Mouse (Mus musculus): ENCODE data around the gene Acp7. TPM values are rescaled to one million over a fixed set of nuclear protein-coding genes. Genes with fewer than 3 reads are reported as not detected.
A peak's percentile ranks its signal among the peaks of the same experiment; 100 is the strongest.

The Acp7 gene
- polyA plus RNA-seq, 1 experiment from 2014 or later, result not detected

DNA sequence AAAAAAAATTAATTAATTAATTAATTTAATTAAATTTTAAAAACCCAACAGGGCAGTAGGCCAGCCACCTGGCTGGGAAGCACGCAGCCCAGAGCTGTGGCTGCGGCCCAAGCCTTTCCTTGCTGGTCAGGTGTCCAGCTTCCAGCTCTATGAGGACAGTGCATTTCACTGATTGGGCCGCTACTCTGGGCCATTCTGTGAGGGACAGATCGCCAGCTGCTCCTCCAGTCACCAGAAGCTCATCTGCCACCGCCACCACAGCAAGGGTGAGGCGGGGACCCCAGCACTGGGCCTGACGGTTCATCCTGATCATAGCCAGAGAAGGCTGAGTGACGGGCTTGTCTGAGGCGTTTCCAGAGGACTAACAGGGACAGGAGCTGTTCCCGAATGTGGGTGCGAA is 69.2 kb downstream of the Acp7 start:
- H3K9ac ChIP-seq (ENCODE audit: low read depth, low read length), result no peak overlapping the region
- peaks cover 42% of the 10 kb centered on the region for H3K36me3 ChIP-seq (ENCODE audit: control insufficient read depth, insufficient read depth)
- no peak overlapping the region for H3K4me3 ChIP-seq (ENCODE audit: low read depth, low read length)
- no peak overlapping the region for H3K27ac ChIP-seq (ENCODE audit: low read length)
- H3K9me3 ChIP-seq (replicated peaks; ENCODE audit: control insufficient read depth, low read length), result no peaks in the 10 kb centered on the region
- no peaks in the 10 kb centered on the region for H3K27me3 ChIP-seq (ENCODE audit: control insufficient read depth, insufficient read depth, low read depth, low read length)
- peaks cover 4% of the 10 kb centered on the region; the same call in 1 of the 2 replicates for H3K4me1 ChIP-seq (ENCODE audit: control insufficient read depth, low read depth, low read length)
- ATAC-seq (ENCODE audit: low read depth), result no peak
- H3K4me2 ChIP-seq (ENCODE audit: low read depth, low read length), result no peak overlapping the region
- 87% methylated on average over 11 of the region's 11 CpGs for WGBS (ENCODE audit: insufficient replicate concordance)

DNA sequence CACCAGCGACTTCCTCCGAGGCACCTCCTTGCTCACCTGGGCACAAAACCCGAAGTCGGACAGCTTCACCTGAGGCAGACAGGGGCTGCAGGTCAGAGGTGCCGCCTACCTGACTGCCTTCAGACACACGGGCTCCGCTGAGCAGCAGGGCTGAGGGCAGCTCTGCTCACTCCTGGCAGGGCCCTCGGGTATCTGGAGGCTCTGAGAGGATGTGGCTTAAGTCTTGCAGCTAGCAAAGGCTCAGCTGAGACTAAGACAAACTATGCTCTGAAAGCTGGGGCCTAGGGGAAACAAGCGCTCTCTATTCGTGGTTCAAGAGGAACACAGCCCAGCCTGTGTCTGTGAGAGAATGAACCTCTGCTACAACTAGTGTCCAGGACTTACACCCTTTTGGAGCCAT is 70.3 kb downstream of the Acp7 start:
- no peak overlapping the region for H3K9ac ChIP-seq (ENCODE audit: low read depth, low read length)
- no peak overlapping the region for H3K4me2 ChIP-seq (ENCODE audit: low read depth, low read length)
- no peak for ATAC-seq (ENCODE audit: low read depth)
- peaks cover 4% of the 10 kb centered on the region; the same call in 1 of the 2 replicates for H3K4me1 ChIP-seq (ENCODE audit: control insufficient read depth, low read depth, low read length)
- no peaks in the 10 kb centered on the region for H3K27me3 ChIP-seq (ENCODE audit: control insufficient read depth, insufficient read depth, low read depth, low read length)
- no peak overlapping the region for H3K27ac ChIP-seq (ENCODE audit: low read length)
- H3K9me3 ChIP-seq (replicated peaks; ENCODE audit: control insufficient read depth, low read length), result no peaks in the 10 kb centered on the region
- no peak overlapping the region for H3K4me3 ChIP-seq (ENCODE audit: low read depth, low read length)
- WGBS (ENCODE audit: insufficient replicate concordance), result 78% methylated on average over 10 of the region's 10 CpGs
- H3K36me3 ChIP-seq (ENCODE audit: control insufficient read depth, insufficient read depth), result peaks cover 33% of the 10 kb centered on the region

DNA sequence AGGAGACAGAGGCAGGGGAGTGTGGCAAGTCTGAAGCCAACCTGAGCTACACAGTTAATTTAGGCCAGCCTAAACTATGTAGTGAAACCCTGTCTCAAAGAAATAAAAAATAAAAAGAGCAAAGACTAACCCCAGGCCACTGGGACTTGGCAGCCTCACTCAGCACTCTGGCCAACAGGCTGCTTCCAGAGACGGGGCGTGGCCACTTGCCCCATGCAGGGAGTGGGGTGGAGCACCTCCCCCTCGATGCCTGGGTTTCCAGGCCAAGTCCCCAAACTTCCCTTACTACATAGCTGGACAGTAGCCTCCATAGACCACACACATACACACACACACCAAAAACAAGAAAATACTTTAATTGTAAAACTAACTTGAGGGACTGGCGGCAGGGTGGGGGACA is 72.6 kb downstream of the Acp7 start:
- H3K4me1 ChIP-seq (ENCODE audit: control insufficient read depth, low read depth, low read length), result peaks cover 4% of the 10 kb centered on the region; the same call in 1 of the 2 replicates
- ATAC-seq (ENCODE audit: low read depth), result no peak
- no peaks in the 10 kb centered on the region for H3K9me3 ChIP-seq (replicated peaks; ENCODE audit: control insufficient read depth, low read length)
- WGBS (ENCODE audit: insufficient replicate concordance), result 50% methylated on average over 4 of the region's 4 CpGs
- peaks cover 15% of the 10 kb centered on the region for H3K36me3 ChIP-seq (ENCODE audit: control insufficient read depth, insufficient read depth)
- H3K27me3 ChIP-seq (ENCODE audit: control insufficient read depth, insufficient read depth, low read depth, low read length), result no peaks in the 10 kb centered on the region
- no peak overlapping the region for H3K9ac ChIP-seq (ENCODE audit: low read depth, low read length)
- no peak overlapping the region for H3K27ac ChIP-seq (ENCODE audit: low read length)
- no peak overlapping the region for H3K4me2 ChIP-seq (ENCODE audit: low read depth, low read length)
- H3K4me3 ChIP-seq (ENCODE audit: low read depth, low read length), result no peak overlapping the region

DNA sequence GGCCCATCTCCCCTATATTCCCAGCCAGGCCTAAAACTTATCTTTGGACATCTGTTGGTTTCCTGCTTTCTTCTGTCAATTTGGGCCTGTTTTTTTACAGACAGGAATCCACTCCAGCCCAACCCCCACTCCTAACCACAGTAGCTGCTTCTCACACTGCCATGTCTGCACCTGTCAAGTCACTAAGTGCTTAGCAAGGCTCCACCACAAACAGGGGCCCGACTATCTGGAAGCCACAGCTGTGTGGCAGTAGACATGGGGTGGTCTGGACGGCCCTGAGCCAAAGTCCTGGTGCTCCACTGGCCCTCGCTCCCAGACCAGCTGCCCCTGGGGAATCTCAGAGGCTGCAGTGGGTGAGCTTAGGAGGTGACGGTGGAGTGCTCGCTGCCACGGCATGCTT is 73.4 kb downstream of the Acp7 start:
- H3K27ac ChIP-seq (ENCODE audit: low read length), result no peak overlapping the region
- H3K4me1 ChIP-seq (ENCODE audit: control insufficient read depth, low read depth, low read length), result peaks cover 4% of the 10 kb centered on the region; the same call in 1 of the 2 replicates
- H3K27me3 ChIP-seq (ENCODE audit: control insufficient read depth, insufficient read depth, low read depth, low read length), result no peaks in the 10 kb centered on the region
- H3K4me3 ChIP-seq (ENCODE audit: low read depth, low read length), result no peak overlapping the region
- ATAC-seq (ENCODE audit: low read depth), result no peak
- peaks cover 12% of the 10 kb centered on the region for H3K36me3 ChIP-seq (ENCODE audit: control insufficient read depth, insufficient read depth)
- WGBS (ENCODE audit: insufficient replicate concordance), result 16% methylated on average over 6 of the region's 6 CpGs
- H3K9ac ChIP-seq (ENCODE audit: low read depth, low read length), result no peak overlapping the region
- H3K9me3 ChIP-seq (replicated peaks; ENCODE audit: control insufficient read depth, low read length), result no peaks in the 10 kb centered on the region
- no peak overlapping the region for H3K4me2 ChIP-seq (ENCODE audit: low read depth, low read length)

Small RNA genes within 50 kb of the gene (microRNA-seq; reads per million reads assigned to microRNA genes)
- 3.0 reads per million, percentile 8 among the genes with 10 or more reads in this experiment for gene Mir7049

Other genes with a start within 250 kb of the Acp7 start
- gene Med29, start 238.6 kb downstream of the Acp7 start, polyA plus RNA-seq (2015; fragmentation: Nextera tagmentation; extraction: Ambion mirVana), result 20.5 and 21.6 TPM in 2 replicates
- gene Paf1, start 238.4 kb downstream of the Acp7 start, polyA plus RNA-seq (2015; fragmentation: Nextera tagmentation; extraction: Ambion mirVana), result 24.7 and 25.8 TPM in 2 replicates
- gene Gmfg, start 193.9 kb downstream of the Acp7 start, polyA plus RNA-seq (2015; fragmentation: Nextera tagmentation; extraction: Ambion mirVana), result 35.6 and 38.6 TPM in 2 replicates
- 0.12 and 0.15 TPM in 2 replicates for gene Lrfn1, start 179.4 kb downstream of the Acp7 start, polyA plus RNA-seq (2015; fragmentation: Nextera tagmentation; extraction: Ambion mirVana)
- not detected in 2 replicates for gene Ifnl2, start 120.9 kb downstream of the Acp7 start, polyA plus RNA-seq (2015; fragmentation: Nextera tagmentation; extraction: Ambion mirVana)
- not detected in 2 replicates for gene Ifnl3, start 108.5 kb downstream of the Acp7 start, polyA plus RNA-seq (2015; fragmentation: Nextera tagmentation; extraction: Ambion mirVana)
- 0.53 and 2.5 TPM in 2 replicates for gene Sycn, start 90.4 kb downstream of the Acp7 start, polyA plus RNA-seq (2015; fragmentation: Nextera tagmentation; extraction: Ambion mirVana)
- not detected in 2 replicates for gene Nccrp1, start 84.1 kb downstream of the Acp7 start, polyA plus RNA-seq (2015; fragmentation: Nextera tagmentation; extraction: Ambion mirVana)
- gene Samd4b, start 33.2 kb downstream of the Acp7 start, polyA plus RNA-seq (2015; fragmentation: Nextera tagmentation; extraction: Ambion mirVana), result 2.5 and 3.5 TPM in 2 replicates
- 16.4 and 17.5 TPM in 2 replicates for gene Pak4, start 33.1 kb downstream of the Acp7 start, polyA plus RNA-seq (2015; fragmentation: Nextera tagmentation; extraction: Ambion mirVana)
- gene Fbxo27, start 61.5 kb upstream of the Acp7 start, polyA plus RNA-seq (2015; fragmentation: Nextera tagmentation; extraction: Ambion mirVana), result 0.29 and 0.34 TPM in 2 replicates
- gene Fbxo17, start 85.5 kb upstream of the Acp7 start, polyA plus RNA-seq (2015; fragmentation: Nextera tagmentation; extraction: Ambion mirVana), result 1.0 and 1.3 TPM in 2 replicates
- 73.3 and 73.7 TPM in 2 replicates for gene Mrps12, start 110.5 kb upstream of the Acp7 start, polyA plus RNA-seq (2015; fragmentation: Nextera tagmentation; extraction: Ambion mirVana)
- 10.5 and 11.2 TPM in 2 replicates for gene Sars2, start 110.7 kb upstream of the Acp7 start, polyA plus RNA-seq (2015; fragmentation: Nextera tagmentation; extraction: Ambion mirVana)
- gene Ccer2, start 124.8 kb upstream of the Acp7 start, polyA plus RNA-seq (2015; fragmentation: Nextera tagmentation; extraction: Ambion mirVana), result not detected in 2 replicates
- 24.1 and 28.0 TPM in 2 replicates for gene Sirt2, start 135.4 kb upstream of the Acp7 start, polyA plus RNA-seq (2015; fragmentation: Nextera tagmentation; extraction: Ambion mirVana)
- 29.3 TPM in 2 replicates for gene Nfkbib, start 136.2 kb upstream of the Acp7 start, polyA plus RNA-seq (2015; fragmentation: Nextera tagmentation; extraction: Ambion mirVana)
- gene Rinl, start 157.6 kb upstream of the Acp7 start, polyA plus RNA-seq (2015; fragmentation: Nextera tagmentation; extraction: Ambion mirVana), result 8.1 and 8.7 TPM in 2 replicates
- gene Hnrnpl, start 177.2 kb upstream of the Acp7 start, polyA plus RNA-seq (2015; fragmentation: Nextera tagmentation; extraction: Ambion mirVana), result 69.0 and 80.7 TPM in 2 replicates
- gene Ech1, start 193.9 kb upstream of the Acp7 start, polyA plus RNA-seq (2015; fragmentation: Nextera tagmentation; extraction: Ambion mirVana), result 172 and 201 TPM in 2 replicates
- 6.2 and 22.3 TPM in 2 replicates for gene Lgals4, start 202.5 kb upstream of the Acp7 start, polyA plus RNA-seq (2015; fragmentation: Nextera tagmentation; extraction: Ambion mirVana)
- gene Lgals7, start 232.5 kb upstream of the Acp7 start, polyA plus RNA-seq (2015; fragmentation: Nextera tagmentation; extraction: Ambion mirVana), result 0.16 and 0.19 TPM in 2 replicates